Mouse (Mus musculus) erythroid progenitor cell, adult 5-6 weeks (primary cell): ENCODE data around the gene Cmtm3. TPM values are rescaled to one million over a fixed set of nuclear protein-coding genes. Genes with fewer than 3 reads are reported as not detected.

Experiments
- ATAC-seq: replicated peaks from 2 replicates; pipeline ENCODE4 v1.8.0; 2016; ENCODE audit warnings: moderate number of reproducible peaks, mild to moderate bottlenecking, moderate TSS enrichment, inconsistent platforms; ENCODE audit not compliant: poor library complexity, low FRiP score, severe bottlenecking
- total RNA-seq, 2 experiments: library from RNA; stranded (forward) in 1 of 2; stranded (reverse) in 1 of 2; fragments of 150-400 nt in 1 of 2; fragments of 186-747, 209-891 nt in 1 of 2; gene quantifications; 2 replicates each; pipeline versions ENCODE4 v1.2.3 to v1.2.4; 2015 to 2017; ENCODE audit warnings: low replicate concordance in 2 of 2

Cmtm3 gene
- total RNA-seq, 2 experiments from 2014 or later, result 2.9 TPM; not detected in 1

- no peak for ATAC-seq
Observed at GRCm38 (mm10) chr8:104376669-104377068, 37.5 kb downstream of the Cmtm3 start.

- no peak for ATAC-seq
Observed at GRCm38 (mm10) chr8:104379301-104379836, 40.2 kb downstream of the Cmtm3 start.

DNA sequence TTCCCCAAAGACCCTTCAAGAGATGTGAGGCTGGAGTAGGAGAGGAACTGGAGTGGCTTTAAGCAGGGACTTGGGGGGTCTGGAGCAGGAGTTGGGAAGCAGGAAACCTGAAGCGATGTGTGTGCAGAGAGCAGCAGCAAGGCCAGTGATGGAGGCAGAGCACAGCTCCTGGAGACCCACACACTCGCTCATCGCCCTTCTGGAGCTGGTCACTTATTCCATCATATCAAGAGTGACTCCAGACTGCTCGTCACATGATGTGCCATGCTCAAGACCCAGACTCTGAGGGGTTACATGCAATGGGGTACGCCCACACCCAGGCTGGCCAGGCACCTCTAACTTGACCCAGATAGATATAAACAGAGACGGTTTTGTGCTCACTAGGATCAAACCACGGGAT lies 41.1 kb downstream of the Cmtm3 start:
- ATAC-seq, result no peak

DNA sequence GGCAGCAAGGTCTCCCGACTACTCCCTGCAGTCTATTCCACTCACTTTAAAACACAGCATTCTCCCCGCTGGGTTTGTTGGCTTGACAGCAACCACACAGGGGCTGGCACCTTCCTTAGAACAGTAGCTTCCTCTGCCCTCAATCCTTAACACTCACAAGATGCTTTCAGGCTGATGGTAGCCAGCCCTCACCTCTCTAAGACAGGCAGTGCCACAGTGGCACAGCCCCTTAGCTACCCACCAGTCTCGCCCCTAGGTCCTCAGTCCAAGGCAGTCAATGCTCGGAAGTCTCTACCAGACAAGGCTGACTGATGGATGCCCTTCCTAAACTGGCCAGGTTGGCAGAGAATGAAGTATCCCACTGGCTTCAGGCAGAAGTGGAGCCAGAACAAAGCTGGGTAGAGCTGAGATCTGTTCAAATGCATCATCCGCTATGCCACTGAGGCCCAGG lies 41.8 kb downstream of the Cmtm3 start:
- no peak for ATAC-seq

DNA sequence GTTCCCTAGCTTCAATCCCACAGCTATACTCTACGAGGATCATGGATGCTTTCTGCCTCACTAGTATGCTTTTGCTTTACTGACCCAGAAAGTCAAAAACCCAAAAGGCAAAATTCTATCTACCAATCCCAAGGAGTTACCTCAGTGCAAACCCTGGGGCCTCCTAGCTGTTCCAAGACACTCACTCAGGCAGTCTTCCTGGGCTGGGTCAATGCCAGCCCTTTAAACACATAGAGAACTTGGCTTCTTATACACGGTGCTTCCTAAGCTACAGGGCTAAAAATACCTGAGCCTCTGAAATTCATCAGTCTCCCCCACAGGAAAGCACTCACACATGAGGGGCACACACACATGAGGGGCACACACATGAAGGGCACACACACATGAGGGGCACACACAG lies 44.1 kb downstream of the Cmtm3 start:
- no peak for ATAC-seq

- no peak for ATAC-seq
Observed at GRCm38 (mm10) chr8:104383977-104384376, 44.8 kb downstream of the Cmtm3 start.

GRCm38 (mm10) chr8:104386693-104387092 lies 47.5 kb downstream of the Cmtm3 start:
- no peak for ATAC-seq

- no peak for ATAC-seq
Observed at GRCm38 (mm10) chr8:104387501-104387900, 48.3 kb downstream of the Cmtm3 start.

DNA sequence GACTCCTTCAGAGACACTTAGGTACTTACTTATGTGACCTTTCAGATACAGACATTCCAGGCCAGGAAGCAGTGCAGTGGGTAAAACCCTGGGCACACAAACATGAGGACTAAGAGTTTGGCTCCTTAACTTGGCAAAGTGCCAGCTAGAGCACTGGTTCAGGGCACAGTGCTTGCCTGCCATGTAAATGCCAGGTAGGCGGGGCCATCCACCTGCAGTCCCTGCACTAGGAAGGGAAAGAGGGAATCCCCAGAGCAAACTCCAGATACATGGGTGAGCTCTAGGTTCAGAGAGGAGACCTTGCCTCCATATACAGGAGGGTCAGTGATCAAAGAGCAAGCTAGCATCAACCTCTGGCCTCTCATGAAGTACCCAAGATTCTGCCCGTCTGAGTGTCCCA lies 48.8 kb downstream of the Cmtm3 start:
- 0 out of 2 replicates have a peak, but pooled peaks have one; percentile 19 for ATAC-seq

DNA sequence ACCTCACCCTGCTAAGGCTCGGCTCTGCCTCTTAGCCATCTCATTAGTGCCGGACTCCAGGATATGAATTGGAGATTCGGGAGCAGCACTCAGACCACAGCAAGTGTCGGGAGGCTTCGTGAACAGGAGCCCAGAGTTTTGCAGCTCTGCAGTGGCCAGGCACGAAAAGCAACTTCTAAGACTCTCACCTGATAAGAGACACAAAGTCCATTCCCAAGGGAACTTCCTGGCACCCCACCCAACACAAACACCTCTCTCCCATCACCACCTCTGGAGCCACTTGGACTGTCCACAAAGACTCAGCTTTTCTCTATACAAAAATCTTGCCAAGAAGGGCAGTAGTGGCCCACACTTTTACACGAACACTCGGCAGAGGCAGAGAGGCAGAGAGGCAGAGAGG lies 51.0 kb downstream of the Cmtm3 start:
- ATAC-seq, result no peak

DNA sequence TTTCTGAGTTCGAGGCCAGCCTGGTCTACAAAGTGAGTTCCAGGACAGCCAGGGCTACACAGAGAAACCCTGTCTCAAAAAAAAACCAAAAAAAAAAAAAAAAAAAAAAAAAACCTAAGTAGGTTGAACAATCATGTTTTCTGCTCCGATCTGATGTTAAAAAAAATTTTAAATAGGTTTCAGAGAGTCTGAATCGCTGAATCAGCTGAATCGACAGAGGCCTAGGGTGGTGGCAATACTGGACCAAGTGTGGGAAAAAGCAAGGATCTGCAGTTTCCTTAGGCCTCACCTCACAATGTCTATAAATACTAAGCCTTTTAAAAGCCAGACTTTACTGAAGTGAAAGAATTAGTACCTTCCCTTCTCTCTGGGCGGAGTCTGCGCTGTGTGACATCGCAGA lies 53.9 kb downstream of the Cmtm3 start:
- ATAC-seq, result no peak

GRCm38 (mm10) chr8:104393767-104394166 lies 54.6 kb downstream of the Cmtm3 start:
- no peak for ATAC-seq

GRCm38 (mm10) chr8:104394801-104395702 lies 55.8 kb downstream of the Cmtm3 start:
- peak; percentile 39; the same call in 1 of the 2 replicates for ATAC-seq

DNA sequence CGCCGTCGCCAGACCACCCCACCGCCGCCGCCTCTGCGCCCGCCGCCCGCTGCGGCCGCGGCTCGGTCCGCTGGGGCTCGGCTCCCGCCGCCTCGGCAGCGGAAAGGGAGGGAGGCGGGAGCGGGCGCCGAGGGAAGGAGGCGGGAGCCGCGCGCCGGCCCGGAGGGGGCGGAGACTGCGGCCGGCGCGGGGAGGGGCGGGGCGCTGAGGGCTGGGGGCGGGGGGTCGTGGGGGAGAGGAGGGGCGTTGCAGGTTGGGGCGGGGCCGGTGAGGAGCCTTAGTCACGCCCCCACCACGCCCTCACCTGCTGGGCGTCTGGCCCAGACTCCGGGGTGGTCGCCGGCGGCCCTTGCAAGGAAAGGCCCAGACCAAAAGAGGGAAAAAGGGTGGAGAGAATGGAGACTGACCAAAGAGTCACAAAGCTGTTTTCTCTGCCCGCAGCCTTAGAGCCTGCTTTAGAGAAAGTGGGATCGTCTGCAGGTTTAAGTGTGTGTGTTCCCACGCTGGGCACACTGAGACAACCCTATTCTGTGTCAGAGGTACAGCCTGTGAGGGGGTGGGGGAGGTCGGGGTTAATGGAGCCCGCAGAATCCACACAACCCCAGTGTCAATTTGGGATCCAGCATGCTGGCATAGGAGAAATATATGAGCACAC lies 56.6 kb downstream of the Cmtm3 start, which contains the start of gene Cmtm4:
TSS of gene Cmtm4 (minus strand) at position 105 of the 655 bp plus-strand sequence.
- ATAC-seq, result no peak

Other genes with a start within 250 kb of the Cmtm3 start
- gene Cdh5, start 237.8 kb upstream of the Cmtm3 start, total RNA-seq (2015; ENCODE audit: low replicate concordance), result not detected in 2 replicates
- gene Cdh5, start 237.8 kb upstream of the Cmtm3 start, total RNA-seq (2017; ENCODE audit: low replicate concordance), result not detected in 2 replicates
- not detected in 2 replicates for gene Bean1, start 169.0 kb upstream of the Cmtm3 start, total RNA-seq (2015; ENCODE audit: low replicate concordance)
- gene Bean1, start 169.0 kb upstream of the Cmtm3 start, total RNA-seq (2017; ENCODE audit: low replicate concordance), result not detected in 2 replicates
- gene Tk2, start 90.9 kb upstream of the Cmtm3 start, total RNA-seq (2015; ENCODE audit: low replicate concordance), result 5.4 and 5.9 TPM in 2 replicates
- 4.1 and 6.7 TPM in 2 replicates for gene Tk2, start 90.9 kb upstream of the Cmtm3 start, total RNA-seq (2017; ENCODE audit: low replicate concordance)
- 28.1 and 44.4 TPM in 2 replicates for gene Cklf, start 88.5 kb upstream of the Cmtm3 start, total RNA-seq (2015; ENCODE audit: low replicate concordance)
- 13.5 and 23.4 TPM in 2 replicates for gene Cklf, start 88.5 kb upstream of the Cmtm3 start, total RNA-seq (2017; ENCODE audit: low replicate concordance)
- not detected in 2 replicates for gene Cmtm2a, start 46.2 kb upstream of the Cmtm3 start, total RNA-seq (2015; ENCODE audit: low replicate concordance)
- not detected in 2 replicates for gene Cmtm2a, start 46.2 kb upstream of the Cmtm3 start, total RNA-seq (2017; ENCODE audit: low replicate concordance)
- not detected in 2 replicates for gene Gm45711, start 29.3 kb upstream of the Cmtm3 start, total RNA-seq (2015; ENCODE audit: low replicate concordance)
- gene Gm45711, start 29.3 kb upstream of the Cmtm3 start, total RNA-seq (2017; ENCODE audit: low replicate concordance), result not detected in 2 replicates
- not detected in 2 replicates for gene Cmtm1, start 29.3 kb upstream of the Cmtm3 start, total RNA-seq (2015; ENCODE audit: low replicate concordance)
- gene Cmtm1, start 29.3 kb upstream of the Cmtm3 start, total RNA-seq (2017; ENCODE audit: low replicate concordance), result not detected in 2 replicates
- not detected in 2 replicates for gene Gm11020, start 17.8 kb upstream of the Cmtm3 start, total RNA-seq (2015; ENCODE audit: low replicate concordance)
- gene Gm11020, start 17.8 kb upstream of the Cmtm3 start, total RNA-seq (2017; ENCODE audit: low replicate concordance), result not detected in 2 replicates
- not detected in 2 replicates for gene Cmtm2b, start 17.2 kb upstream of the Cmtm3 start, total RNA-seq (2015; ENCODE audit: low replicate concordance)
- not detected in 2 replicates for gene Cmtm2b, start 17.2 kb upstream of the Cmtm3 start, total RNA-seq (2017; ENCODE audit: low replicate concordance)
- 0.36 TPM in 1 of 2 replicates, not detected in the other for gene Cmtm4, start 56.4 kb downstream of the Cmtm3 start, total RNA-seq (2015; ENCODE audit: low replicate concordance)
- under 0.01 and 1.0 TPM in 2 replicates for gene Cmtm4, start 56.4 kb downstream of the Cmtm3 start, total RNA-seq (2017; ENCODE audit: low replicate concordance)
- 24.1 and 34.4 TPM in 2 replicates for gene Dync1li2, start 103.6 kb downstream of the Cmtm3 start, total RNA-seq (2015; ENCODE audit: low replicate concordance)
- 62.9 and 69.6 TPM in 2 replicates for gene Dync1li2, start 103.6 kb downstream of the Cmtm3 start, total RNA-seq (2017; ENCODE audit: low replicate concordance)
- not detected in 2 replicates for gene Terb1, start 170.5 kb downstream of the Cmtm3 start, total RNA-seq (2015; ENCODE audit: low replicate concordance)
- not detected in 2 replicates for gene Terb1, start 170.5 kb downstream of the Cmtm3 start, total RNA-seq (2017; ENCODE audit: low replicate concordance)
- 52.8 and 59.8 TPM in 2 replicates for gene Nae1, start 195.2 kb downstream of the Cmtm3 start, total RNA-seq (2015; ENCODE audit: low replicate concordance)
- 57.4 and 77.1 TPM in 2 replicates for gene Nae1, start 195.2 kb downstream of the Cmtm3 start, total RNA-seq (2017; ENCODE audit: low replicate concordance)
- not detected in 2 replicates for gene Car7, start 195.3 kb downstream of the Cmtm3 start, total RNA-seq (2015; ENCODE audit: low replicate concordance)
- not detected in 2 replicates for gene Car7, start 195.3 kb downstream of the Cmtm3 start, total RNA-seq (2017; ENCODE audit: low replicate concordance)